Mouse (Mus musculus) liver, postnatal 0 days (tissue): Measurements from ENCODE around the gene Gse1. TPM values are rescaled to one million over a fixed set of nuclear protein-coding genes. Genes with fewer than 3 reads are reported as not detected.

ENCODE experiments used
- ATAC-seq: fragments of 200-750 bp; cut with Nextera tagmentation; 2 replicates; pipeline ENCODE4 v1.8.0; 2017; ENCODE audit warnings: mild to moderate bottlenecking, moderate library complexity
- DNase-seq: peaks from one replicate; pipeline ENCODE4 v3.0.0-alpha.2; 2016
- H3K27ac ChIP-seq: fragments of 300-500 bp; sonication (generic); 2 replicates; pipeline ENCODE4 v1.5.1; 2014; ENCODE audit warnings: antibody characterized with exemption, moderate library complexity, mild to moderate bottlenecking, low read depth
- H3K27me3 ChIP-seq: fragments of 300-500 bp; sonication (generic); 2 replicates; pipeline ENCODE4 v1.6.1; 2014; ENCODE audit warnings: low read length, control low read depth, mixed read lengths; ENCODE audit not compliant: insufficient read depth
- H3K36me3 ChIP-seq: fragments of 300-500 bp; sonication (generic); replicated peaks from 2 replicates; pipeline ENCODE4 v1.6.1; 2014; ENCODE audit warnings: mild to moderate bottlenecking, control low read depth, low read length, moderate library complexity, mixed read lengths; ENCODE audit not compliant: insufficient read depth
- H3K4me1 ChIP-seq: fragments of 300-500 bp; sonication (generic); 2 replicates; pipeline ENCODE4 v1.6.1; 2014; ENCODE audit warnings: antibody characterized with exemption, mild to moderate bottlenecking, control low read depth; ENCODE audit not compliant: insufficient read depth
- H3K4me2 ChIP-seq: fragments of 300-500 bp; sonication (generic); 2 replicates; pipeline ENCODE4 v1.6.1; 2014; ENCODE audit warnings: low read depth, mild to moderate bottlenecking, low read length, moderate library complexity, mixed read lengths
- H3K4me3 ChIP-seq: fragments of 300-500 bp; sonication (generic); 2 replicates; pipeline ENCODE4 v1.5.1; 2014; ENCODE audit warnings: low read depth, low read length
- H3K9ac ChIP-seq: fragments of 300-500 bp; sonication (generic); replicated peaks from 2 replicates; pipeline ENCODE4 v1.6.1; 2014; ENCODE audit warnings: mild to moderate bottlenecking, moderate library complexity
- H3K9me3 ChIP-seq: fragments of 300-500 bp; sonication (generic); 2 replicates; pipeline ENCODE4 v1.6.1; 2016; ENCODE audit warnings: mild to moderate bottlenecking, control low read depth, low read length, mixed read lengths
- CTCF ChIP-seq: sonication (generic); IDR thresholded peaks from 2 replicates; pipeline ENCODE4 v1.5.1; 2016; ENCODE audit warnings: antibody characterized with exemption, low read depth
- EP300 ChIP-seq: IDR thresholded peaks from 2 replicates; pipeline ENCODE4 v1.6.1; 2016; ENCODE audit warnings: antibody characterized with exemption, low read depth, mild to moderate bottlenecking
- WGBS: fragments of 180-500 bp; shearing (Covaris S2); extraction: QIAGEN DNeasy Blood & Tissue Kit; methylation state at CpG from one replicate; pipeline ENCODE4 v1.1.7; 2014; ENCODE audit not compliant: insufficient replicate concordance; 5-methylcytosine and 5-hydroxymethylcytosine counted together
- polyA plus RNA-seq: library from polyadenylated mRNA; unstranded; fragments of >200 nt; fragmentation: Nextera tagmentation; extraction: Ambion mirVana; gene quantifications from 2 replicates; pipeline ENCODE4 v1.2.1, GENCODE M21; 2015

Gse1 gene
- polyA plus RNA-seq, 1 experiment from 2014 or later = 7.7 TPM

GRCm38 (mm10) chr8:120302941-120303675 lies 74.9 kb downstream of the Gse1 start:
- H3K9ac ChIP-seq = no peak overlapping the region

GRCm38 (mm10) chr8:120304097-120304496 lies 75.8 kb downstream of the Gse1 start:
- Histone ChIP-seq H3K9ac (no peak overlapping the region), H3K4me1 (peaks cover 8% of the 10 kb centered on the region; the same call in 1 of the 2 replicates), H3K4me3 (no peak overlapping the region), H3K27ac (no peak overlapping the region), H3K27me3 (peaks cover 12% of the 10 kb centered on the region; the same call in 1 of the 2 replicates), H3K4me2 (no peak overlapping the region), H3K9me3 (no peaks in the 10 kb centered on the region), H3K36me3 (no peaks in the 10 kb centered on the region)
- DNase-seq (no peak), ATAC-seq (no peak)
- 65% methylated on average over 9 of the region's 9 CpGs for WGBS
- no peak for TF ChIP-seq EP300
- no peak for TF ChIP-seq CTCF

More at GRCm38 (mm10) chr8:120302941-120303675, 74.9 kb downstream of the Gse1 start:
- H3K4me2 ChIP-seq = no peak overlapping the region
- H3K4me1 ChIP-seq = peaks cover 8% of the 10 kb centered on the region; the same call in 1 of the 2 replicates
- H3K9me3 ChIP-seq = no peaks in the 10 kb centered on the region
- no peak overlapping the region for H3K27ac ChIP-seq
- H3K4me3 ChIP-seq = no peak overlapping the region
- WGBS = 69% methylated on average over 11 of the region's 11 CpGs
- DNase-seq (no peak), ATAC-seq (no peak)
- TF ChIP-seq EP300 (no peak), CTCF (no peak)
- H3K36me3 ChIP-seq = no peaks in the 10 kb centered on the region
- peaks cover 12% of the 10 kb centered on the region; the same call in 1 of the 2 replicates for H3K27me3 ChIP-seq

GRCm38 (mm10) chr8:120305800-120306385 lies 77.6 kb downstream of the Gse1 start:
- H3K4me3 ChIP-seq = no peak overlapping the region
- no peaks in the 10 kb centered on the region for H3K9me3 ChIP-seq
- ATAC-seq = no peak
- H3K9ac ChIP-seq = no peak overlapping the region
- peaks cover 12% of the 10 kb centered on the region; the same call in 1 of the 2 replicates for H3K27me3 ChIP-seq
- no peak overlapping the region for H3K27ac ChIP-seq
- H3K36me3 ChIP-seq = no peaks in the 10 kb centered on the region
- no peaks in the 10 kb centered on the region; the same call in 1 of the 2 replicates for H3K4me1 ChIP-seq
- no peak overlapping the region for H3K4me2 ChIP-seq
- WGBS = 85% methylated on average over 9 of the region's 10 CpGs
- TF ChIP-seq CTCF (no peak), EP300 (no peak)
- no peak for DNase-seq

GRCm38 (mm10) chr8:120307103-120307502 lies 78.8 kb downstream of the Gse1 start:
- no peaks in the 10 kb centered on the region for H3K9me3 ChIP-seq
- H3K9ac ChIP-seq = no peak overlapping the region
- no peak overlapping the region for H3K4me2 ChIP-seq
- no peak overlapping the region for H3K27ac ChIP-seq
- TF ChIP-seq EP300 (no peak), CTCF (no peak)
- ATAC-seq = peak; percentile 55
- peaks cover 12% of the 10 kb centered on the region; the same call in 1 of the 2 replicates for H3K27me3 ChIP-seq
- no peaks in the 10 kb centered on the region for H3K36me3 ChIP-seq
- no peak overlapping the region for H3K4me3 ChIP-seq
- DNase-seq = no peak
- no peaks in the 10 kb centered on the region for H3K4me1 ChIP-seq
- WGBS = 19% methylated on average over 15 of the region's 16 CpGs

- no peak overlapping the region for H3K27ac ChIP-seq
- TF ChIP-seq CTCF (no peak), EP300 (no peak)
- no peaks in the 10 kb centered on the region for H3K9me3 ChIP-seq
- H3K9ac ChIP-seq = no peak overlapping the region
- peaks cover 12% of the 10 kb centered on the region; the same call in 1 of the 2 replicates for H3K27me3 ChIP-seq
- WGBS = 51% methylated on average over 11 of the region's 11 CpGs
- H3K4me1 ChIP-seq = no peaks in the 10 kb centered on the region
- no peak for DNase-seq
- 0 out of 2 replicates have a peak, but pooled peaks have one; percentile 18 for ATAC-seq
- H3K4me2 ChIP-seq = no peak overlapping the region
- H3K36me3 ChIP-seq = no peaks in the 10 kb centered on the region
- H3K4me3 ChIP-seq = no peak overlapping the region
These were observed 79.3 kb downstream of the Gse1 start for GRCm38 (mm10) chr8:120307528-120307927.

GRCm38 (mm10) chr8:120308131-120308530 lies 79.9 kb downstream of the Gse1 start:
- H3K4me2 ChIP-seq = no peak overlapping the region
- 73% methylated on average over 8 of the region's 8 CpGs for WGBS
- H3K4me1 ChIP-seq = no peaks in the 10 kb centered on the region
- no peaks in the 10 kb centered on the region for H3K36me3 ChIP-seq
- ATAC-seq = no peak
- no peak overlapping the region for H3K9ac ChIP-seq
- no peak overlapping the region for H3K4me3 ChIP-seq
- no peak overlapping the region for H3K27ac ChIP-seq
- H3K27me3 ChIP-seq = peaks cover 12% of the 10 kb centered on the region; the same call in 1 of the 2 replicates
- TF ChIP-seq CTCF = no peak
- no peaks in the 10 kb centered on the region for H3K9me3 ChIP-seq
- no peak for DNase-seq
